Mouse (Mus musculus) forelimb bud, embryonic 11.5 days (tissue): Measurements from ENCODE around the gene Dctn3.
"Not testable (repeated sequence)": the region's sequence is repeated elsewhere in the genome, so short reads cannot be mapped to it uniquely, and the experiment has no call there.

Source experiments
- DNase-seq: peaks from one replicate; pipeline ENCODE4 v3.0.0-alpha.2; 2012; ENCODE audit warnings: low read depth, low spot score

The Dctn3 gene

GRCm38 (mm10) chr4:41699783-41700182 is 23.2 kb downstream of the Dctn3 start, which contains the start of gene Il11ra1:
Gene Il11ra1, plus strand, starts transcription at chr4:41699989.
- not testable (repeated sequence) for DNase-seq

- DNase-seq: not testable (repeated sequence)
These were observed 24.5 kb downstream of the Dctn3 start for GRCm38 (mm10) chr4:41698421-41699016.

GRCm38 (mm10) chr4:41696930-41697841 is 25.8 kb downstream of the Dctn3 start, which contains the start of gene Cntfr:
Gene Cntfr, minus strand, starts transcription at chr4:41697089.
- peak; percentile 78 for DNase-seq

- DNase-seq: not testable (repeated sequence)
These were observed 26.5 kb downstream of the Dctn3 start for GRCm38 (mm10) chr4:41696452-41696851.

- DNase-seq: not testable (repeated sequence)
These were observed 27.2 kb downstream of the Dctn3 start for GRCm38 (mm10) chr4:41695800-41696199.

GRCm38 (mm10) chr4:41693511-41693910 is 29.5 kb downstream of the Dctn3 start:
- not testable (repeated sequence) for DNase-seq

GRCm38 (mm10) chr4:41690014-41690413 is 33.0 kb downstream of the Dctn3 start:
- DNase-seq: not testable (repeated sequence)

- not testable (repeated sequence) for DNase-seq
These were observed 34.4 kb downstream of the Dctn3 start for GRCm38 (mm10) chr4:41688562-41688961.

- DNase-seq: not testable (repeated sequence)
These were observed 37.0 kb downstream of the Dctn3 start for GRCm38 (mm10) chr4:41685882-41686492.

- not testable (repeated sequence) for DNase-seq
These were observed 38.0 kb downstream of the Dctn3 start for GRCm38 (mm10) chr4:41684931-41685453.

GRCm38 (mm10) chr4:41684131-41684930 is 38.6 kb downstream of the Dctn3 start:
- not testable (repeated sequence) for DNase-seq

- not testable (repeated sequence) for DNase-seq
These were observed 39.7 kb downstream of the Dctn3 start for GRCm38 (mm10) chr4:41683303-41683702.

GRCm38 (mm10) chr4:41682789-41683188 is 40.2 kb downstream of the Dctn3 start:
- DNase-seq: no peak

GRCm38 (mm10) chr4:41681947-41682346 is 41.0 kb downstream of the Dctn3 start:
- no peak for DNase-seq

GRCm38 (mm10) chr4:41681176-41681575 is 41.8 kb downstream of the Dctn3 start:
- DNase-seq: no peak

- no peak for DNase-seq
These were observed 43.7 kb downstream of the Dctn3 start for GRCm38 (mm10) chr4:41679291-41679690.

- no peak for DNase-seq
These were observed 44.1 kb downstream of the Dctn3 start for GRCm38 (mm10) chr4:41678863-41679262.

- no peak for DNase-seq
These were observed 45.9 kb downstream of the Dctn3 start for GRCm38 (mm10) chr4:41677006-41677629.

- DNase-seq: no peak
These were observed 46.5 kb downstream of the Dctn3 start for GRCm38 (mm10) chr4:41676248-41677005.

GRCm38 (mm10) chr4:41673186-41673585 is 49.8 kb downstream of the Dctn3 start:
- DNase-seq: no peak
